Mouse (Mus musculus): Measurements from ENCODE around the gene Art3.

DNA sequence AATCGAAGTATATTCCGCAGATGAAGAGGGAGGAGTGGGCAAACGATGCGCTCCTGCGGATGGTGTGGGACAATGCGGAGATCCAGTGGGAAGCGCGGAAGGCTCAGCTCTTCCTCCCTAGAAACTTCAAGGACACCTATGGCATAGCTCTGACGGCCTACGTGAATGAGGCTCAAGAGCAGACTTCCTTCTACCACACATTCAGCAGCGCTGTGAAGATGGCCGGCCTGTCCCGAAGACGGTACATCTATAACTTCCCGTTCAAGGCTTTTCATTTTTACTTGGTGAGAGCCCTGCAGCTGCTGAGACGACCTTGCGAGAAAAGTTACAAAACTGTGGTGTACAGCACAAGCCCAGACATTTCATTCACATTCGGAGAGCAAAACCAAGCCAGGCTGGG lies 60.9 kb downstream of the Art3 start:
- TF ChIP-seq POLR2A (IDR thresholded peaks at IDR 0.05; ENCODE audit: extremely low read depth, insufficient read depth, low read length) (no peak), CTCF (IDR thresholded peaks at IDR 0.05; ENCODE audit: extremely low read depth, insufficient read depth, low read length) (no peak)
